Comparison of ENCODE assay signal across 9 mouse cellular contexts in genomic region chr1:64876276-64876675, GRCm38 (mm10).
DNase-seq lines count a peak whose midpoint lies in the region; ATAC-seq and TF ChIP-seq lines count a peak whose summit lies in the region.
"Had no signal": no experiment of that assay in that cellular context is flagged by ENCODE, and none has a peak within 500 bp of the region (broad histone marks: within the 10 kb centered on the region; RNA-seq: fewer than 3 reads in every experiment).

No protein-coding gene starts in this region.

- no peak overlapping the region for H3ac ChIP-seq in C2C12 (ENCODE audit: control insufficient read depth, insufficient read length, low read depth)

- no peaks in the 10 kb centered on the region for H3K27me3 ChIP-seq in C2C12 (ENCODE audit: control insufficient read depth, insufficient read depth, insufficient read length)
- no peaks in the 10 kb centered on the region for H3K27me3 ChIP-seq in heart, embryonic 16.5 days (ENCODE audit: control insufficient read depth, insufficient read depth, low read length)
- H3K27me3 ChIP-seq in neural tube, embryonic 15.5 days (replicated peaks) = no peaks in the 10 kb centered on the region

- peak overlapping the region; percentile 70 for H3K27ac ChIP-seq in heart, embryonic 16.5 days (ENCODE audit: low read length)
- H3K27ac ChIP-seq in neural tube, embryonic 15.5 days (replicated peaks) = no peak overlapping the region

- H3K9me3 ChIP-seq in heart, embryonic 16.5 days (replicated peaks; ENCODE audit: control insufficient read depth, low read length) = no peaks in the 10 kb centered on the region
- no peaks in the 10 kb centered on the region for H3K9me3 ChIP-seq in neural tube, embryonic 15.5 days (replicated peaks)

- no peak overlapping the region for H3K4me2 ChIP-seq in heart, embryonic 16.5 days (ENCODE audit: low read depth, low read length)
- H3K4me2 ChIP-seq in neural tube, embryonic 15.5 days = no peak overlapping the region

- H3K79me3 ChIP-seq in C2C12 (ENCODE audit: low read depth) = no peaks in the 10 kb centered on the region

- H3K79me2 ChIP-seq in C2C12 (ENCODE audit: control insufficient read depth, insufficient read depth) = no peaks in the 10 kb centered on the region

- 51% methylated on average over 3 of the region's 3 CpGs for WGBS in heart, embryonic 16.5 days
- 82% methylated on average over 3 of the region's 3 CpGs for WGBS in neural tube, embryonic 15.5 days

- no peak overlapping the region for H3K4me3 ChIP-seq in C2C12 (ENCODE audit: insufficient read depth, poor library complexity, severe bottlenecking)
- H3K4me3 ChIP-seq in heart, embryonic 16.5 days (ENCODE audit: low read length) = no peak overlapping the region
- H3K4me3 ChIP-seq in neural tube, embryonic 15.5 days (replicated peaks) = no peak overlapping the region

- H3K36me3 ChIP-seq in C2C12 (ENCODE audit: control insufficient read depth, insufficient read depth) = no peaks in the 10 kb centered on the region
- no peaks in the 10 kb centered on the region for H3K36me3 ChIP-seq in heart, embryonic 16.5 days (ENCODE audit: control insufficient read depth, insufficient read depth)
- no peaks in the 10 kb centered on the region for H3K36me3 ChIP-seq in neural tube, embryonic 15.5 days

- peaks cover 18% of the 10 kb centered on the region for H3K4me1 ChIP-seq in heart, embryonic 16.5 days (ENCODE audit: control insufficient read depth, insufficient read depth, low read length)
- H3K4me1 ChIP-seq in neural tube, embryonic 15.5 days = no peaks in the 10 kb centered on the region

- ATAC-seq in heart, embryonic 16.5 days (replicated peaks; ENCODE audit: extremely low read depth, insufficient read depth, low FRiP score) = peak; percentile 71
- no peak for ATAC-seq in neural tube, embryonic 15.5 days (ENCODE audit: low FRiP score)

- TF ChIP-seq CTCF in C2C12 (IDR thresholded peaks at IDR 0.05; ENCODE audit: control insufficient read depth, insufficient read depth, insufficient read length) = no peak

- peak; percentile 49 for DNase-seq in NIH3T3 (ENCODE audit: low read depth)
- DNase-seq in lung, postnatal 14 days = peak; percentile 18
- DNase-seq in right cerebral cortex, postnatal 25 days = no peak
- no peak for DNase-seq in gastrocnemius, postnatal 4 days (ENCODE audit: low spot score in 2 of 2)
- DNase-seq in right cerebral cortex, postnatal 14 days = no peak
- DNase-seq: gastrocnemius, postnatal 10 days had no signal

- no peak overlapping the region for H3K9ac ChIP-seq in heart, embryonic 16.5 days (ENCODE audit: low read length)
- no peak overlapping the region for H3K9ac ChIP-seq in neural tube, embryonic 15.5 days (replicated peaks)

TF ChIP-seq in C2C12, 6 proteins besides CTCF, POLR2A, EP300 and RAD21:
- TF ChIP-seq USF1 (IDR thresholded peaks at IDR 0.05; ENCODE audit: low read depth) (peak; percentile 73), MAX (IDR thresholded peaks at IDR 0.05) (no peak), MYOD1 (IDR thresholded peaks at IDR 0.05; ENCODE audit: control insufficient read depth, insufficient read length, low read depth) (no peak)

Comparison
In these comparisons a context has a peak if more than half of its experiments do, and no peak if none do; other contexts are left out.
1. DNase-seq: peak in NIH3T3 (single experiment) and lung, postnatal 14 days (single experiment); none in right cerebral cortex, postnatal 25 days (single experiment), gastrocnemius, postnatal 4 days (0 of 2) and right cerebral cortex, postnatal 14 days (single experiment).